In the genomic region with DNA sequence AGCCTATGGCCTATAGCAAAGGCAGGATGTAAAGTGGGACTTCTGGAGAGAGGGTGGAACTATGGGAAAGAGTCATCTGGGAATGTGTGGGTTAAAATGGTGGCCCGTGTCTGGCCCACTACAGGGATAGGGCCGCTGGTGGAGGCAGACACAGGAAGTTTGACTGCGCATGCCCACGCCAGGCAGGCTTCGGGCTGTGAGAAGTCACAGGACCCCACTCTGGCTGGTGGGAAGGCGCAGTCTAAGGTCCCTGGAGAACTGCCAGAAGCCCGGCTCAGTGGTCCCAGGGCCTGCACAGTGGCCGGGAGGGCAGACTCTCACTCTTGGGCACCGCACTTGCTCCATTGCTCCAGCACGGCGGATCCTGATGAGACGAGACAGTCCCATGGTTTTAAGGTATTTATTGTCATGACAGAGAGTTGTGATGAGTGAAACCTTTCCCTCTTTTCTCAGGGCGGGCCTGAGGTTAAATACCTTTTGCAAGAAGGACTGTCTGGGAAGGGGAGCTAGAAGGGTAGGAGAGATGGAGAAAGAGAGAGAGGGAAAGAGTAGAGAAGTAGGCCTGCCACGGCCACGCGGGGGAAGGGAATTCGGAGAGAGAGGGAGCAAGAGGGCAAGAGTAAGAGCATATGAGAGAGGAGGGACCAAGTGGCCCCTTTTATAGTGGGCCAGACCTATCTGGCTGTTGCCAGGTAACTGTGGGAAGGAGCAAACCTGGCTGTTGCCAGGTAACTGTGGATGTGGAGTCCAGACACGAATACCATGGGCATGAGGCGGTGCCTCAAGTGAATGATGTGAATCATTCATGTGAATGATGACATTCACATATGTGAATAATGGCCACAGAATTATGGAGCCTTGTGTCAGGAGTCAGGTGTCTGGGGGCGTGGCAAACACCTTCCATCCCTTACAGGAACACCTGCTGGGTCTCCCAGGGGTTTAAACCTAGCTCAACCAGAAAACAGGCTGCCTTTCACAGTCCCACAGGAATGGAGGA, we compare ENCODE assay signal across 15 mouse cellular contexts. TPM values are rescaled to one million over a fixed set of nuclear protein-coding genes. Genes with fewer than 3 reads are reported as not detected.
DNase-seq lines count a peak whose midpoint lies in the region; ATAC-seq and TF ChIP-seq lines count a peak whose summit lies in the region.
"Had no signal": no experiment of that assay in that cellular context is flagged by ENCODE, and none has a peak within 500 bp of the region (broad histone marks: within the 10 kb centered on the region; RNA-seq: fewer than 3 reads in every experiment).

No protein-coding gene starts in this region.

- no peaks in the 10 kb centered on the region for H3K27me3 ChIP-seq in spleen, adult 2 months (ENCODE audit: control insufficient read depth, insufficient read depth, low read length)
- no peaks in the 10 kb centered on the region for H3K27me3 ChIP-seq in limb, embryonic 14.5 days (ENCODE audit: control insufficient read depth, insufficient read depth, low read length)

- peak; percentile 79 for DNase-seq in heart, adult 11 months
- DNase-seq in heart, postnatal 25 days (ENCODE audit: low spot score) = no peak
- no peak for DNase-seq in spleen, adult 2 months (ENCODE audit: low read depth in 1 of 2, low spot score in 2 of 2)
- no peak for DNase-seq in spleen, postnatal 14 days (ENCODE audit: low spot score in 2 of 2)
- DNase-seq in limb, embryonic 14.5 days (ENCODE audit: low spot score) = no peak
- DNase-seq in embryo, embryonic 9.5 days (ENCODE audit: extremely low spot score) = no peak
- DNase-seq in thymus, postnatal 14 days = no peak
- DNase-seq: adrenal gland, postnatal 36 days; cerebellum, adult 11-12 months; thymus, adult 2 months had no signal

- H3K27ac ChIP-seq in spleen, adult 2 months (ENCODE audit: insufficient read depth, low read length) = no peak overlapping the region
- no peak overlapping the region for H3K27ac ChIP-seq in limb, embryonic 14.5 days (replicated peaks; ENCODE audit: low read depth, low read length)
- H3K27ac ChIP-seq: kidney, postnatal 0 days; liver, embryonic 14.5 days had no signal

- TF ChIP-seq CTCF in spleen, adult 2 months (IDR thresholded peaks at IDR 0.05; ENCODE audit: extremely low read depth, insufficient read depth, insufficient read length, insufficient replicate concordance) = no peak

- TF ChIP-seq POLR2A in spleen, adult 2 months (IDR thresholded peaks at IDR 0.05; ENCODE audit: low read depth, low read length) = no peak
- no peak for TF ChIP-seq POLR2A in limb, embryonic 14.5 days (IDR thresholded peaks at IDR 0.05; ENCODE audit: borderline replicate concordance, extremely low read depth, insufficient read depth, insufficient read length)

- no peaks in the 10 kb centered on the region for H3K9me3 ChIP-seq in limb, embryonic 14.5 days (ENCODE audit: control insufficient read depth, low read length)

- H3K9ac ChIP-seq in limb, embryonic 14.5 days (ENCODE audit: low read depth, low read length, severe bottlenecking) = no peak overlapping the region
- H3K9ac ChIP-seq: liver, embryonic 14.5 days had no signal

- peak; percentile 23; the same call in 1 of the 2 replicates for ATAC-seq in limb, embryonic 14.5 days (ENCODE audit: low FRiP score, low read depth)

- intact Hi-C loops in heart, postnatal 25 days (cut with DNase I) = no loop called here

- H3K4me3 ChIP-seq in spleen, adult 2 months (ENCODE audit: extremely low read depth, insufficient read depth, insufficient read length) = peak overlapping the region; percentile 30; the same call in 1 of the 2 replicates
- H3K4me3 ChIP-seq in limb, embryonic 14.5 days (replicated peaks; ENCODE audit: low read length) = no peak overlapping the region

- no peak overlapping the region for H3K4me2 ChIP-seq in limb, embryonic 14.5 days (replicated peaks; ENCODE audit: low read depth, low read length, severe bottlenecking)

- WGBS in spleen, adult 2 months = 82% methylated on average over 20 of the region's 20 CpGs
- WGBS in limb, embryonic 14.5 days = 65% methylated on average over 20 of the region's 20 CpGs

- H3K4me1 ChIP-seq in spleen, adult 2 months (ENCODE audit: control insufficient read depth, insufficient read depth, insufficient read length) = no peaks in the 10 kb centered on the region
- H3K4me1 ChIP-seq in limb, embryonic 14.5 days (ENCODE audit: control insufficient read depth, insufficient read depth, low read length) = 0 out of 2 replicates have a peak, but pooled peaks cover 2% of the 10 kb centered on the region

- H3K36me3 ChIP-seq in spleen, adult 2 months (ENCODE audit: control insufficient read depth, insufficient read depth, low read length) = no peaks in the 10 kb centered on the region
- no peaks in the 10 kb centered on the region for H3K36me3 ChIP-seq in limb, embryonic 14.5 days (ENCODE audit: control insufficient read depth, insufficient read depth, low read length)

RNA-seq across cellular contexts. Expression of a gene that starts 11.6 kb away (rescaled TPM):
- total RNA-seq in heart, postnatal 25 days (2021) = 10 to 100 TPM; 43.0 to 43.9 TPM
- 19.9 and 24.2 TPM in 2 replicates for polyA plus RNA-seq in spleen, adult 2 months (2012; rRNA removed)
- 55.6 and 62.0 TPM in 2 replicates for polyA plus RNA-seq in limb, embryonic 14.5 days (2012; rRNA removed)
- polyA plus RNA-seq in limb, embryonic 14.5 days (2014; fragmentation: Nextera tagmentation; extraction: Ambion mirVana) = 51.8 and 54.9 TPM in 2 replicates

RNA-seq across cellular contexts. Expression of a gene that starts 13.4 kb away (rescaled TPM):
- total RNA-seq in heart, postnatal 25 days (2021) = not detected
- polyA plus RNA-seq in spleen, adult 2 months (2012; rRNA removed) = not detected in 2 replicates
- polyA plus RNA-seq in limb, embryonic 14.5 days (2012; rRNA removed) = 0.60 and 0.63 TPM in 2 replicates
- 0.55 and 1.1 TPM in 2 replicates for polyA plus RNA-seq in limb, embryonic 14.5 days (2014; fragmentation: Nextera tagmentation; extraction: Ambion mirVana)
- total RNA-seq: adrenal gland, postnatal 36 days; monocyte, adult 5-6 weeks; neutrophil, adult 5-6 weeks had no signal
- polyA plus RNA-seq: liver, embryonic 14.5 days; thymus, adult 2 months had no signal

RNA-seq across cellular contexts. Expression of a gene that starts 17.2 kb away (rescaled TPM):
- 1 to 10 TPM; 1.7 to 3.1 TPM for total RNA-seq in heart, postnatal 25 days (2021)
- polyA plus RNA-seq in spleen, adult 2 months (2012; rRNA removed) = 2.9 and 3.7 TPM in 2 replicates
- polyA plus RNA-seq in limb, embryonic 14.5 days (2012; rRNA removed) = 2.1 and 3.3 TPM in 2 replicates
- polyA plus RNA-seq in limb, embryonic 14.5 days (2014; fragmentation: Nextera tagmentation; extraction: Ambion mirVana) = 1.0 and 1.4 TPM in 2 replicates
- total RNA-seq: neutrophil, adult 5-6 weeks had no signal
- polyA plus RNA-seq: embryonic facial prominence, embryonic 11.5 days had no signal

RNA-seq across cellular contexts. Expression of a gene that starts 26.4 kb away (rescaled TPM):
- total RNA-seq in heart, postnatal 25 days (2021) = 1 to 10 TPM in 1 of 2 experiments, not detected in 1; 1.4 TPM
- 0.46 TPM in 1 of 2 replicates, not detected in the other for polyA plus RNA-seq in spleen, adult 2 months (2012; rRNA removed)
- polyA plus RNA-seq in limb, embryonic 14.5 days (2012; rRNA removed) = 1.1 TPM in 1 of 2 replicates, not detected in the other
- 0.61 and 1.1 TPM in 2 replicates for polyA plus RNA-seq in limb, embryonic 14.5 days (2014; fragmentation: Nextera tagmentation; extraction: Ambion mirVana)
- total RNA-seq: monocyte, adult 5-6 weeks; neutrophil, adult 5-6 weeks had no signal
- polyA plus RNA-seq: embryonic facial prominence, embryonic 11.5 days; liver, embryonic 14.5 days had no signal

RNA-seq across cellular contexts. Expression of a gene that starts 32.9 kb away (rescaled TPM):
- 1 to 10 TPM; 4.2 to 4.6 TPM for total RNA-seq in heart, postnatal 25 days (2021)
- 0.39 and 0.81 TPM in 2 replicates for polyA plus RNA-seq in spleen, adult 2 months (2012; rRNA removed)
- polyA plus RNA-seq in limb, embryonic 14.5 days (2012; rRNA removed) = 12.9 and 13.5 TPM in 2 replicates
- 4.9 and 5.6 TPM in 2 replicates for polyA plus RNA-seq in limb, embryonic 14.5 days (2014; fragmentation: Nextera tagmentation; extraction: Ambion mirVana)
- total RNA-seq: monocyte, adult 5-6 weeks; neutrophil, adult 5-6 weeks had no signal
